Mouse (Mus musculus) brain, embryonic 18.5 days (tissue): Measurements from ENCODE around the gene Prss16.
A peak's percentile ranks its signal among the peaks of the same experiment; 100 is the strongest.

Source experiments
- DNase-seq: peaks from one replicate; pipeline ENCODE4 v3.0.0-alpha.2; 2012; ENCODE audit warnings: low read depth, low spot score

Gene Prss16

GRCm38 (mm10) chr13:22036149-22036956 lies 26.8 kb upstream of the Prss16 start:
- DNase-seq = no peak

GRCm38 (mm10) chr13:22035267-22036148 lies 26.0 kb upstream of the Prss16 start, which contains the start of the genes Hist1h2ah and Hist1h2bk:
TSS of gene Hist1h2ah (minus strand) at chr13:22035568.
TSS of gene Hist1h2bk (plus strand) at chr13:22035870.
- DNase-seq = peak; percentile 94

GRCm38 (mm10) chr13:22034443-22035266 lies 25.1 kb upstream of the Prss16 start:
- DNase-seq = no peak

GRCm38 (mm10) chr13:22033741-22034442 lies 24.4 kb upstream of the Prss16 start:
- DNase-seq = no peak

- no peak for DNase-seq
Observed at GRCm38 (mm10) chr13:22030493-22030892, 21.0 kb upstream of the Prss16 start.

- DNase-seq = no peak
Observed at GRCm38 (mm10) chr13:22029928-22030327, 20.4 kb upstream of the Prss16 start.

GRCm38 (mm10) chr13:22028673-22029460 lies 19.3 kb upstream of the Prss16 start:
- no peak for DNase-seq

- DNase-seq = no peak
Observed at GRCm38 (mm10) chr13:22026058-22027031, 16.8 kb upstream of the Prss16 start.

GRCm38 (mm10) chr13:22022241-22022640 lies 12.7 kb upstream of the Prss16 start:
- no peak for DNase-seq

- no peak for DNase-seq
Observed at GRCm38 (mm10) chr13:22021581-22021980, 12.0 kb upstream of the Prss16 start.

GRCm38 (mm10) chr13:22020901-22021339 lies 11.4 kb upstream of the Prss16 start:
- DNase-seq = no peak

GRCm38 (mm10) chr13:22019934-22020835 lies 10.6 kb upstream of the Prss16 start:
- no peak for DNase-seq

- no peak for DNase-seq
Observed at GRCm38 (mm10) chr13:22015479-22016450, 6.2 kb upstream of the Prss16 start.

GRCm38 (mm10) chr13:22014411-22014845 lies 4.9 kb upstream of the Prss16 start:
- DNase-seq = no peak

GRCm38 (mm10) chr13:22013716-22014115 lies 4.2 kb upstream of the Prss16 start:
- DNase-seq = no peak

- no peak for DNase-seq
Observed at GRCm38 (mm10) chr13:22008707-22009106, 835 bp downstream of the Prss16 start.

- DNase-seq = no peak
Observed at GRCm38 (mm10) chr13:22007872-22008271, 1.7 kb downstream of the Prss16 start.
